Mouse (Mus musculus) liver, embryonic 11.5 days (tissue): ENCODE results near the gene Kcne1. TPM values are rescaled to one million over a fixed set of nuclear protein-coding genes. Genes with fewer than 3 reads are reported as not detected.

Source experiments
- ATAC-seq: fragments of 200-750 bp; cut with Nextera tagmentation; replicated peaks from 2 replicates; pipeline ENCODE4 v1.8.0; 2017; ENCODE audit warnings: moderate number of reproducible peaks, mild to moderate bottlenecking, moderate TSS enrichment, moderate library complexity; ENCODE audit not compliant: low FRiP score
- DNase-seq: peaks from one replicate; pipeline ENCODE4 v3.0.0-alpha.2; 2017; ENCODE audit warnings: low spot score
- H3K27ac ChIP-seq: fragments of 300-500 bp; sonication (generic); 2 replicates; pipeline ENCODE4 v1.5.1; 2014; ENCODE audit warnings: mild to moderate bottlenecking, low read depth, low read length, control low read depth
- H3K27me3 ChIP-seq: fragments of 300-500 bp; sonication (generic); replicated peaks from 2 replicates; pipeline ENCODE4 v1.6.1; 2014; ENCODE audit warnings: low read length, mixed read lengths; ENCODE audit not compliant: control insufficient read depth, insufficient read depth
- H3K36me3 ChIP-seq: fragments of 300-500 bp; sonication (generic); 2 replicates; pipeline ENCODE4 v1.6.1; 2014; ENCODE audit warnings: mild to moderate bottlenecking, low read length, moderate library complexity, mixed read lengths; ENCODE audit not compliant: control insufficient read depth, insufficient read depth
- H3K4me1 ChIP-seq: fragments of 300-500 bp; sonication (generic); replicated peaks from 2 replicates; pipeline ENCODE4 v1.6.1; 2014; ENCODE audit warnings: low read length, mixed read lengths; ENCODE audit not compliant: control insufficient read depth, insufficient read depth
- H3K4me2 ChIP-seq: fragments of 300-500 bp; sonication (generic); 2 replicates; pipeline ENCODE4 v1.6.1; 2014; ENCODE audit warnings: mild to moderate bottlenecking, control low read depth, moderate library complexity
- H3K4me3 ChIP-seq: fragments of 300-500 bp; sonication (generic); 2 replicates; pipeline ENCODE4 v1.5.1; 2014; ENCODE audit warnings: low read depth, low read length, control low read depth
- H3K9ac ChIP-seq: fragments of 300-500 bp; sonication (generic); 2 replicates; pipeline ENCODE4 v1.6.1; 2014; ENCODE audit warnings: low read depth, low read length, control low read depth
- H3K9me3 ChIP-seq: fragments of 300-500 bp; sonication (generic); 2 replicates; pipeline ENCODE4 v1.6.1; 2016; ENCODE audit warnings: low read length, inconsistent platforms, mixed read lengths; ENCODE audit not compliant: control insufficient read depth
- WGBS: fragments of 180-500 bp; shearing (Covaris S2); extraction: QIAGEN DNeasy Blood & Tissue Kit; methylation state at CpG from one replicate; pipeline ENCODE4 v1.1.7; 2014; 5-methylcytosine and 5-hydroxymethylcytosine counted together
- polyA plus RNA-seq: library from polyadenylated mRNA; unstranded; fragments of >200 nt; fragmentation: Nextera tagmentation; extraction: Ambion mirVana; gene quantifications from 2 replicates; pipeline ENCODE4 v1.2.1, GENCODE M21; 2014

Gene Kcne1
- polyA plus RNA-seq = 0.05 TPM in 1 of 2 replicates, not detected in the other

DNA sequence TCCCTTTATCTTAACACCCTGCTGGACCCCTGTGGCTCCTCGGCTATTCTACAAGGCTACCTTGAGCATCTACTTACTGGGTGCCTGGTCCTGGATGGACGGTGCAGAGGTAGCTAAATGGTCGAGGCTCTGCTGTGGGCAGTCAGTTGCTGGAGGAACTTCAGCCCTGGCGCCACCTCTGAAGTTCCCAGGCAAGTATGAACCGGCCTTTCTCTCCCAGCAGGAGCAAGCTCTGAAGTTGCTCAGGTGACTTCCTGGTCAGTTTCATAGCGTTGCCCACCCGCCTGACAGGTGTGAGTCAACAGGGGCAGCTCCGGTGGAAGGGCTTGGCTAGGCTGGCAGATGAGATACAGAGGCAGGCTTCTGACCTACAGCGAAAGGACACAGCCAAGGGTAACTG lies at the start of gene Kcne1:
TSS of gene Kcne1 (minus strand) at position 240 of the 400 bp plus-strand sequence.
- Histone ChIP-seq H3K4me2 (peak within 1 kb of the TSS; percentile 26), H3K36me3 (no peaks in the 10 kb centered on the region), H3K4me1 (peaks cover 3% of the 10 kb centered on the region; the same call in 1 of the 2 replicates), H3K9me3 (no peaks in the 10 kb centered on the region), H3K27ac (no peak within 1 kb of the TSS), H3K4me3 (no peak within 1 kb of the TSS), H3K9ac (no peak within 1 kb of the TSS), H3K27me3 (peaks cover 6% of the 10 kb centered on the region)
- DNase-seq (no peak), ATAC-seq (no peak)
- WGBS = 42% methylated on average over 9 of the region's 9 CpGs

DNA sequence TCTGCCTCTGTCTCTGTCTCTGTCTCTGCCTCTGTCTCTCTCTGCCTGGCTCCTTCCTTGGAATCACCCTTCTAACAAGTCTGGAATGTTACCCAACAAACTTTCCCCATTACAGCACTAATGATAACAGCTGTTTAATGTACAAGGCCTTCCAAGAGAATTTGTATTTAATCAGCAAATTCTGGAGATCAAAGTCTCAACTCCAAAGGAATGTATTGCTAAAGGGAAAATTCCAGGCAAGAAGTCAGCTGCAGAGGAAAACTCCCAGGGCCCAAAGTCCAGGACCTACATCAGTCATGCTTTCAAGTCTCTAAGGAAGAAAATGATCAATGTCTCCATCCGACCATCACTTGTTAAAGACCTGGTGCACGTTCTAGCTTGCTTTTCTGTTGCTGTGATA lies 48.6 kb upstream of the Kcne1 start:
- no peak for DNase-seq
- H3K27me3 ChIP-seq = no peaks in the 10 kb centered on the region
- H3K4me1 ChIP-seq = peaks cover 9% of the 10 kb centered on the region
- H3K9ac ChIP-seq = no peak overlapping the region
- H3K4me2 ChIP-seq = no peak overlapping the region
- no peak overlapping the region for H3K4me3 ChIP-seq
- 64% methylated on average over 2 of the region's 2 CpGs for WGBS
- no peaks in the 10 kb centered on the region for H3K36me3 ChIP-seq
- H3K27ac ChIP-seq = no peak overlapping the region
- ATAC-seq = no peak
- H3K9me3 ChIP-seq = no peaks in the 10 kb centered on the region

DNA sequence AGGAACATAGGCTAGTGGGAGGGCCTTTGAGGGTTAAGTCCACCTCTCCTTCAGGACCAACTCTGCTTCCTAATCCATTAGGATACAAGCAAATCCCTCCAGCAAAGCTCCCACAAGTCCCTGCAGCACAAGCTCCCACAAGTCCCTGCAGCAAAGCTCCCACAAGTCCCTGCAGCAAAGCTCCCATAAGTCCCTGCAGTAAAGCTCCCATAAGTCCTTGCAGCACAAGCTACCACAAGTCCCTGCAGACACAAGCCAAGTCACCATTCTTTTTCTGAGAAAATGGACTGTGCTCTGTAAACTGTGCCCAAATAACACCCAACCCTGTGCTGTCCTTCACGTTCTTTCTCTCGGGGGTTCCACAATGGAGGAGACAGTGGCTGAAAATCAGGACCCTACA lies 44.9 kb upstream of the Kcne1 start:
- H3K9me3 ChIP-seq = no peaks in the 10 kb centered on the region
- H3K4me3 ChIP-seq = no peak overlapping the region
- no peak overlapping the region for H3K27ac ChIP-seq
- no peak overlapping the region for H3K9ac ChIP-seq
- H3K36me3 ChIP-seq = no peaks in the 10 kb centered on the region
- DNase-seq (no peak), ATAC-seq (no peak)
- no peak overlapping the region for H3K4me2 ChIP-seq
- H3K4me1 ChIP-seq = peaks cover 9% of the 10 kb centered on the region; the same call in 1 of the 2 replicates
- peaks cover 19% of the 10 kb centered on the region for H3K27me3 ChIP-seq
- WGBS = 90% methylated on average over 2 of the region's 2 CpGs

DNA sequence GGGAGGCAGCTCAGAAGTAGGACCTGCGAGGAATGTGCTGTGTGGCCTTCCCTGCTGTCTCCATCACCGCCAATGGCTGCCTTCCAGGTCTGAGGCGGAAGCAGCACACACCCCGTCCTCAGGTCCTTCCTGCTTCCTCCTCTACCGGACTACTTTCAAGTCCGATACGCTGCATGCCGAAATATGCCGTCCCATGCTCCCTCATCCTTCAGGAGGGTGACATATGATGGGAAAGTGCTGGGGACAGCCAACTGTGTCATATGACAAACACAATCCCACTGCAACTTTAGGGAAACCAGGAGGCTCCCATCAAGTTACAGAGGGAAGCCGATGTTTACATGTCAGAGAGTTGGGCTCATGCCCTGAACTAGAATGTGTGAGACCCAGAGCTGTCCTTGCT lies 43.8 kb upstream of the Kcne1 start:
- no peak overlapping the region for H3K27ac ChIP-seq
- 76% methylated on average over 10 of the region's 10 CpGs for WGBS
- ATAC-seq (no peak), DNase-seq (no peak)
- H3K4me3 ChIP-seq = no peak overlapping the region
- H3K27me3 ChIP-seq = peaks cover 24% of the 10 kb centered on the region
- H3K9me3 ChIP-seq = no peaks in the 10 kb centered on the region
- H3K9ac ChIP-seq = no peak overlapping the region
- H3K4me1 ChIP-seq = peaks cover 14% of the 10 kb centered on the region; the same call in 1 of the 2 replicates
- no peak overlapping the region for H3K4me2 ChIP-seq
- no peaks in the 10 kb centered on the region for H3K36me3 ChIP-seq

DNA sequence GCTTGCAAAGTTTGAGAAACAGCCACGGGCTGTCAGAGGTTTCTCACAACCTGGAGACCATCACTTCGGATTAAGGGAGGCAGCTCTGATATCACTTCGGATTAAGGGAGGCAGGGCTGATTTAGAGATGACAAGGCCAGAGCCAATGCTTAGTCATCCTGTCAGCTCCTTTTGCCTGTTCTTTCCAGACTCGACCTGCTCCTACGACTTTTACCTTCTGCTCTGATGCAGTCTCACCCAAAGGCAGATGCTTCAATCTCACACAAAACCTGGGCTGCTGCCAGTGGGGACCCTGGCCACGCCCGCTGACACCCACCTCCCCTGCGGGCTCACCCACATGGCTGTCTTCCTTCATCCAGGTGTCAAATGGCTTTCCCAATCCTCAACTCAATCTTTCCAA lies 42.9 kb upstream of the Kcne1 start:
- no peak overlapping the region for H3K4me3 ChIP-seq
- ATAC-seq = no peak
- 49% methylated on average over 8 of the region's 8 CpGs for WGBS
- no peaks in the 10 kb centered on the region for H3K36me3 ChIP-seq
- no peak overlapping the region for H3K27ac ChIP-seq
- peaks cover 25% of the 10 kb centered on the region for H3K27me3 ChIP-seq
- no peak for DNase-seq
- no peak overlapping the region for H3K4me2 ChIP-seq
- H3K4me1 ChIP-seq = peaks cover 15% of the 10 kb centered on the region; the same call in 1 of the 2 replicates
- no peaks in the 10 kb centered on the region for H3K9me3 ChIP-seq
- no peak overlapping the region for H3K9ac ChIP-seq

DNA sequence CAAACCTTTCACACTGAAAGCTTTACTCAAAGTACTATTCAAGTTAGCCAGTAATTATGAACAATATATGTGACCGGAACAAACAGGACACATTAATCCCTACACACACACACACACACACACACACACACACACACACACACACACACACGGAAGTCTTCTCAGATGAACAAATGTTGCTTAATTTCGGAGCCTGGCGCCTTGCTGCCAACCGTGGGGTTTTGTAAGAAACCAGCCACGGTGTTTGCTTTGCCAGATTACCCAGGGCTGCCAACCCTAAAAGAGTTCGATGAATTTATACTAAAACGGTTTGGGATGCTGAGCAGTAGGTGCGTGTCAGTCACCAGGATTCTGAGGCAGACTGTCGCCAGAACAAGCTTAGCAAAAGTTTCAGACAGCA lies 41.9 kb upstream of the Kcne1 start:
- WGBS = 56% methylated on average over 10 of the region's 10 CpGs
- peaks cover 15% of the 10 kb centered on the region; the same call in 1 of the 2 replicates for H3K4me1 ChIP-seq
- no peak overlapping the region for H3K9ac ChIP-seq
- H3K4me3 ChIP-seq = no peak overlapping the region
- DNase-seq = no peak
- H3K4me2 ChIP-seq = no peak overlapping the region
- H3K36me3 ChIP-seq = peaks cover 4% of the 10 kb centered on the region
- peaks cover 25% of the 10 kb centered on the region for H3K27me3 ChIP-seq
- H3K27ac ChIP-seq = no peak overlapping the region
- H3K9me3 ChIP-seq = no peaks in the 10 kb centered on the region
- ATAC-seq = no peak

DNA sequence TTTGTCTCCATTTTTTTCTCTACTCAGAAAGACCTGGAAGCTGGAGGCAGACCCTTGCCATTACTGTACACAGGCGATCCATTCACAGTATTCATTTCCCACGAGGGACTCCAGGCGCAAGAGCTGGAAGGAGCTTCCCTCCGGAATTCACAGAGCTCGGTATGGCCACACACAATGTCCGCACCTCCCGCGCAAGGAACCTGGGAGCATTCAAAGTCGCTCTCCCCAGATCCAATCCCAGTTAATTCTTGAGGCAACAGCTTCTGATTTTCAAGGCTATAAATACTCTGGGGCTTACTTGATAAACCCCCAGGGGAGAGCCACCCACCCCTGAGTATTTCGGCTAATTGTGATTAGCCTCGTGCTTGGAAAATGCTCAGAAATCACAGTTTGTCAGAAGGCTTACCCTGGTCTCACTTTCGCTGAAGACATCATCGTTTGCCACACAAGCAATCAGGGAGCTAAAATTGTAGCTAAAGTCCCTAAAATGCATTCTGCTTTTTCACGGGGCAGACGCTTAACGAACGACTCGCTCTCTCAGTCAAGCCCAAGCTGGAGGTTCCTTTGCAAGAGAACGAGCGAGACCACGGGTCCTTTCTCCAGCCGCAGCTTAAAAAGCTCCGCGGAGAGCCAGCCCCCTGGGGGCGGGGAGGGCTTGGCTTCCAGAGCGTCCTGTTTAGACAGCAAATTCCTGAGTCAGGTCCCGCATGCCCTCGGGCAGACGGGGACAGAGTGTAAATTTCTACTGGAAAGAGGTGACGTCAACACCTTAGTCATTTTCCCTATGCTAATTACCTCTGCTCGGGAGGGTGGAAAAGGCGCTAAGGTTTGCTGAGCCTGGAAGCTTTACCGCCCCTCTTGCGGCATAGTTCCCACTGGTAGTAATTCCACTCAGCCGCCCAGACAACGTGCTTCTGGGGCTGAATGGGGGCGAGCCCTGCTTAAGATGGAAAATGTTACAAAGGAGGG lies 40.5 kb upstream of the Kcne1 start:
- H3K9ac ChIP-seq = peak overlapping the region; percentile 39
- H3K27me3 ChIP-seq = peaks cover 25% of the 10 kb centered on the region
- 1% methylated on average over 37 of the region's 37 CpGs for WGBS
- no peaks in the 10 kb centered on the region for H3K9me3 ChIP-seq
- 0 out of 2 replicates have a peak overlapping the region, but pooled peaks have one; percentile 22 for H3K27ac ChIP-seq
- H3K4me3 ChIP-seq = peak overlapping the region; percentile 37
- peaks cover 10% of the 10 kb centered on the region for H3K36me3 ChIP-seq
- ATAC-seq = peak; percentile 69
- H3K4me2 ChIP-seq = peak overlapping the region; percentile 71
- peaks cover 15% of the 10 kb centered on the region; the same call in 1 of the 2 replicates for H3K4me1 ChIP-seq
- peak; percentile 76 for DNase-seq

DNA sequence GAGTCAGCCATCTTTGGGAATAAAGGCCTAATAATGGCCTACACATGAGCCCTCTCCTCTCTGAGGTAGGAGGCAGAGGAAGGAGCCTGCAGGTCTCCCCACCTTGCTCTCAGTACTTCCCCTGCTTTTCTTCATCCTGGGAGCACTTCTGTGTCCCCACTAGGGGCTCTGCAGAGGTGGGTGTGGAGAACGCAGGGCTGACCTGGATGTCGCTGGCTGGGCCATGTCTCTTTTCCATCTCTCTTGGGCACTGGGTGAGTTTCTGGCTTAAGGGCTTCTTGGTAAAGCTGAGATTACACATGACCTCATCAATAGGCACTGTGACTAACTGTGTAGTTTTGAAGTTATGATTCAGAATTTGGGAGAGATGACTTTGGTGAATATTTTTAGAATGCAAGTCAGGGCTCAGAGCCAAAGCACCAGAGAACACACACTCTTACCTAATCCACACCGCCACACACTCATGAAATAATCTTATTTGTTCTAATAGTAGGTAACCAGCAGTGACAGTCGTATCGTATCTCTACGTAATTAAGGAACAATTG lies 39.4 kb upstream of the Kcne1 start:
- no peak overlapping the region; the same call in 1 of the 2 replicates for H3K4me3 ChIP-seq
- H3K9ac ChIP-seq = no peak overlapping the region
- no peak for ATAC-seq
- H3K4me2 ChIP-seq = peak overlapping the region; percentile 71
- WGBS = 73% methylated on average over 6 of the region's 6 CpGs
- H3K36me3 ChIP-seq = peaks cover 11% of the 10 kb centered on the region
- H3K9me3 ChIP-seq = no peaks in the 10 kb centered on the region
- H3K4me1 ChIP-seq = peaks cover 15% of the 10 kb centered on the region; the same call in 1 of the 2 replicates
- H3K27ac ChIP-seq = no peak overlapping the region
- peaks cover 25% of the 10 kb centered on the region for H3K27me3 ChIP-seq
- no peak for DNase-seq
